In the genomic region with DNA sequence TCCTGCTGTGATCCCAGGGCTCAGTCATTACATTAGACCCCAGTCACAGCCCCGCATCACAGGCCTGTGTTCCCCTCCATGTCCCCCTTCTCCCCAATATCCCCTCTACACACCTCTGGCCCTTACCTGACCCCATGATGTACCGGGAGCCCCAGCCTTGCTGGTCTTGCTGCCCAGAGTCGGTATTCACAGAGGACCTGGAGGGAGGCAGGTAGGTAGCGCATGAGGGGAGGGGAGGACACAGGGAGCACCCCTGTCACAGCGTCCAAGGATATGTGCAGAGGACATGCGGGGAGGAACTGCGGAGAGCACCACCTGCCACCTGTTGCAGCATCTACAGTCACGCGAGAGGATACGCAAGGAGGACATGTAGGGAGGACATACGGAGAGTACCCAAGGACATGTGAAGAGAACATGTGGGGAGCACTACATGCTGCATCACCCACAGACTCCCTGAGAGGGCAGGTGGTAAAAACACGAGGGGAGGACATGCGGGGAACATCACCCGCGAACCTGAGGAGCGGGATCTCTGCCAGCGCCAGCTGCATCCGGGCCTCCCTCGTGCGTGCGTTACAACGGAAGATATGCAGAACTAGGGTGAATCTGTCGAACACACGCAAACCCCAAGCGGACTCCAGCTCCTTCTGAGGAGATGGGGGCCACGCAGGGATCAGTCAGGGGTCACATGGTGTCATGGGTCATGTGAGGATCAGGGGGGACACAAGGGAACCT, we compare ENCODE assay signal across 2 mouse cellular contexts.
TF ChIP-seq lines count a peak whose summit lies in the region.

No protein-coding gene starts in this region.

TF ChIP-seq in ES-E14, 5 proteins besides CTCF, POLR2A, EP300 and RAD21:
- TF ChIP-seq HCFC1 (IDR thresholded peaks at IDR 0.05; ENCODE audit: borderline replicate concordance, insufficient read depth, low read length) = no peak
- no peak for TF ChIP-seq MAFK (IDR thresholded peaks at IDR 0.05; ENCODE audit: insufficient read depth, low read depth, low read length)
- TF ChIP-seq ZNF384 (IDR thresholded peaks at IDR 0.05; ENCODE audit: low read depth, low read length) = no peak
- no peak for TF ChIP-seq CHD2 (IDR thresholded peaks at IDR 0.05; ENCODE audit: low read depth, low read length)

TF ChIP-seq in myocyte, 11 proteins besides CTCF, POLR2A, EP300 and RAD21:
- TF ChIP-seq MAX (IDR thresholded peaks at IDR 0.05; ENCODE audit: low read depth) (no peak), E2F4 (IDR thresholded peaks at IDR 0.05; ENCODE audit: insufficient read depth) (no peak), USF1 (IDR thresholded peaks at IDR 0.05; ENCODE audit: low read depth) (no peak), MYOG (IDR thresholded peaks at IDR 0.05; ENCODE audit: control insufficient read depth in 1 of 3, insufficient read depth in 1 of 3, insufficient read length in 2 of 3, low read depth in 2 of 3) (no peak), TCF12 (IDR thresholded peaks at IDR 0.05; ENCODE audit: insufficient read depth, poor library complexity, severe bottlenecking) (no peak), CEBPB (IDR thresholded peaks at IDR 0.05; ENCODE audit: insufficient read depth, poor library complexity, severe bottlenecking) (no peak), POLR2AphosphoS2 (IDR thresholded peaks at IDR 0.05; ENCODE audit: insufficient read length, low read depth) (no peak), SRF (IDR thresholded peaks at IDR 0.05; ENCODE audit: control insufficient read depth, insufficient read length, low read depth) (no peak), REST (IDR thresholded peaks at IDR 0.05; ENCODE audit: insufficient read depth, insufficient read length) (no peak), TCF3 (IDR thresholded peaks at IDR 0.05; ENCODE audit: insufficient read length, low read depth) (no peak), MYOD1 (IDR thresholded peaks at IDR 0.05; ENCODE audit: control insufficient read depth in 1 of 3, insufficient read length in 2 of 3, low read depth in 2 of 3) (no peak)
